Mouse (Mus musculus): ENCODE measurements around the gene Drg1.

Drg1 gene

GRCm38 (mm10) chr11:3266079-3266685 lies at the start of gene Drg1:
Gene Drg1, minus strand, starts transcription at chr11:3266415.
- DNase-seq = peak; percentile 91 to 94

- peak in 1 of 2 experiments; percentile 65 for DNase-seq
Observed at GRCm38 (mm10) chr11:3314148-3314547, 47.9 kb upstream of the Drg1 start.

DNA sequence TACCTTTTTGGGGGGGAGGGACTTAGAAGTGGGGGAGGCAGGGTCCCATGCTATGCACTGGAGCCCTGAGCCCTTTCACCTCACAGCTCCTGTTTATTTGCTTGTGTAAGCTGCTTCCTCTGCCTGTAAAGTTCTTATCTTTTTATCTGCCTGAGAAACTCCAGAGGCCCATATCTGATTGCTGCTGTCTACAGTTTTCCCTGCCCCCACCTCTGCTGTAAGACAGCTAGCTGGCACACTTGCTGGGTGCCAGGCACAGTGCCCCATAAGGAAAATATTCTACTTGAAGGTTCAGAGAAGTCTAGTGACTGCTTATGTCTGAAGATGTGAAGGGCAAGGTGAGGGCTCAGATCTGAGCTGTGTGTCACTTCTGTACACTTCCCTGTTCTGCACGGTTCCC lies 47.1 kb upstream of the Drg1 start:
- peak in 1 of 2 experiments; percentile 65 for DNase-seq

GRCm38 (mm10) chr11:3311586-3312347 lies 45.6 kb upstream of the Drg1 start:
- peak in 1 of 2 experiments; percentile 38 for DNase-seq

DNA sequence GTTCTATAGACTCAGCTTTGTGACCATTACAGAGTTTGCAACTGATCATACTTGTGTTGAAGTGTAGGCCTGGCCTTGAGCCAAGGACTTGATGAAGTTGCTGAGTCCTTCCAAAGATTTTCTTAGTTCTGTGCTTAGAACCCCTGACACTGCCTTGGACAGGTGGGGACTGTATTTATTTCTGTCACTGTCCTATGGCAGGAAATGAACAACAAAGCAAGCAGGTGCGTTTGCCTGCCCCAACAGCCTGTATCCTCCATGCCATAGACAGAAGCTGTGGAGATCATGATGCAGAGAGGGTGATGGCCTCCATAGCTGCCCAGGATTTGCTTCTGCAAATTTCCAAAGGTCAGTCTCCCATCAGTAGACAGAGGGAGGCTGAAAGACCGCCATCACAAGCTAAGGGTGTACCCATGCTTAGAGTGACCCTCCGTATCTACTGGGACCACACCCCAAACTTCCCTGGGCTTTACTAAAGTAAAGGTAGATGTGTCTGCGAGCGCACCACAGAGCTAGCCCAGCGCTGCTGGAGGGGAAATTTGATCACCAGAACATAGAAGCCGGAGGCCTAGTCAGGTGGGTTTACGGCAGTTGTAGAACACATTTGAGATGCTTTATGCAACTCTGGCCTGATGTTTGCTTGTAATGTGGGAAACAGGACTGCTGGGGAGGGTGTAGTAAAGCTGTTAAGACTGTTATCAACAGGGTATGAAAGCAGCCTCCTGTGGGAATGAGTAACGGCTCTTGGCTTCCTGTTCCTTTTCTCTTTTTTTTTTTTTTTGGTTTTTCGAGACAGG lies 44.8 kb upstream of the Drg1 start:
- peak in 1 of 2 experiments; percentile 55 for DNase-seq

DNA sequence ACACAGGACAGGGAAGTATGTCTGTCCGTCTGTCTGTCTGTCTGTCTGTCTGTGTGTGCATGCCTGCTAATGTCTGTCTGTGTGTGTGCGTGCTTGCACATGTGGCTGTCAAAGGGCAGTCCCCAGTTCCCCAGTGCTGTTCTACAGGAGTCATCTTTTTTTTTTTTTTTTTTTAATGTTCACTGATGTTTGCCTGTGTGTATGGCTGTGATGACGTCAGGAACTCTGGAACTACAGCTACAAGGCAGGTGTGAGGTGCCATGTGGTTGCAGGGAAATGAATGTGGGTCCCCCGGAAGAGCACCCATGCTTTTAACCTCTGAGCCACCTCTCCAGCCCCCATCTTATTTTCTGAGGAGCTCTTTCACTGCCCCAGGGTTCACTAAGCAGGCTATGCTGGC lies 43.7 kb upstream of the Drg1 start:
- DNase-seq = peak in 1 of 2 experiments; percentile 66

GRCm38 (mm10) chr11:3307875-3308274 lies 41.7 kb upstream of the Drg1 start:
- no peak for DNase-seq

GRCm38 (mm10) chr11:3305821-3306220 lies 39.6 kb upstream of the Drg1 start:
- no peak for DNase-seq

DNA sequence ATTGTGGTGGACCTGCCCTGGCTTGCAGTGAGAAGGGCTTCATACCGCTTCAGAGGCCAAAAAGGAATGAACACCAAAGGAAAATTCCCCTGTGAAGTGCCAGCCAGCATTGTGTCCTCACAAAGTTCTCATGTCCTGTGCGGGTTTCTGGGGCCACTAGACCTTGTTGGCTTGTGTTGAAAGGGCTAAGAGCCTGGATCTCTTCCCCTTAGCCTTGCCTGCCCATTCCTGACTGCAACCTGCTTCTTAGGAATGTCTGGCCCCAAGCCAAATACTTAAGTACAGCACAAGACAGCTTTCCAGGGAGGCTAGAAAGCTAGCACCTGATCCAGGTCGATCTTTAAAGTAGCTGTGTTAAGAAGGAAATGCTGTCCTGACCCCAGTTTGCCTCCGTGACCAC lies 36.6 kb upstream of the Drg1 start:
- no peak for DNase-seq

DNA sequence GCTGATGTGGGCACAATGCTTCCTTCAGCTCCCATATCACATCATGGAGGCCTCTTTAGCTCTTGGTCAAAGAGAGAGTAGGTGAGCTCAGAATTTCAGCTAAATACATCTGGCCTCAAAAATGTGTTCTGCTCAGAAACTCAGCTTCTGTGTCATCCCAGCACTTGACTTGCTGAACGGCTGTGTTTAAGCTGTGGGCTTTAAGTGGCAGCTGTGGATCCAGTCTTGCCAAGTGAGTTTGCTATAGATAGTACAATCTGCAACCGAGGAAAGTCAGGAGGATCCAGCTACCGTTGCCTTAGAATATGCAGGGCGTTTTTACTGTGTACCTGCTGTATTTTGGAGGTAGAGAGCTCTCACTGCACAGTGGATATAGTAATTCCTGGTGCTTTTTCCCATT lies 36.2 kb upstream of the Drg1 start:
- no peak for DNase-seq

GRCm38 (mm10) chr11:3301075-3301474 lies 34.9 kb upstream of the Drg1 start:
- no peak for DNase-seq

- peak in 1 of 2 experiments; percentile 51 for DNase-seq
Observed at GRCm38 (mm10) chr11:3298813-3299185, 32.6 kb upstream of the Drg1 start.

GRCm38 (mm10) chr11:3297871-3298812 lies 31.9 kb upstream of the Drg1 start:
- peak in 1 of 2 experiments; percentile 46 for DNase-seq

DNA sequence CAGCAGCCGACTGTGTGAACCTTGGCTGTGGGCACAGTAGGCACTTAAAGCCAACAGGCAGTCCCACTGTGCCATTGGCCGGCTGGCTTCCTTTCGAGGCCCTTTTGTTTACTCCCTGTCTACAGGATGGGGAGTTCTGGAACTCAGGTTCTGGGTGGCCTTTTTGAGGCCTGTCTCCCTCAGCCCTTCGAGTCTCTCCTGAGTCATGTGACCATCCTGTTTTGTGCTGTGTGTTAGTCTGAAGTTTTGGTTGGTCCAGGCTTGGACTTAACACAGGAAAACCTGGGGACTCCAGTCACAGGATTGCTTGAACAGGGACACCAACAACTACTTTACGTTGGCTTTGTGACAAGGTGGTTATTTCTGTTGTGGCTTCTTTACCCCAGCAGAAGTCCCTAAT lies 29.8 kb upstream of the Drg1 start:
- peak in 1 of 2 experiments; percentile 30 for DNase-seq

- DNase-seq = no peak
Observed at GRCm38 (mm10) chr11:3294641-3295040, 28.4 kb upstream of the Drg1 start.

DNA sequence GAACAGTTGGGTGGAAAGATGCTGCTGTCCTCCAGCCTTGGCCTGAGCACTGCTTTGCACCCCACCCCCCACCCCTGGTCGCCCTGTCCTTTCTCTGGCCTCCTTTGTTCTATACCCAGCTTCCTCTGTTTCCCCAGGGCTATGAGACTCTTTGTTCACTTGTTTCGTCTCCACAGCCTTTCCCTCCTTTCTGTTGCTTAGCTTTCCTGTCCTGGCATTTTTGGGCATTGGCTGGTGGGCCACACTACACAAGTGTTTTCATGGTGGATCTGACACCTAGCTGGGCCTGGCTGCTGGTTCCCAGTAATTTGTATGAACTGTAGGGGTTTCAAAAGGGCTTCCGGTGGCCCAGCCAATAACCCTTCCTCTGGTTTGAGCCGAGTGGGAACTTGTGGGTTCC lies 27.1 kb upstream of the Drg1 start:
- peak in 1 of 2 experiments; percentile 27 for DNase-seq

- peak in 1 of 2 experiments; percentile 55 for DNase-seq
Observed at GRCm38 (mm10) chr11:3292711-3293249, 26.6 kb upstream of the Drg1 start.

GRCm38 (mm10) chr11:3292062-3292421 lies 25.8 kb upstream of the Drg1 start:
- peak; percentile 81 to 84 for DNase-seq

GRCm38 (mm10) chr11:3291311-3292061 lies 25.3 kb upstream of the Drg1 start:
- peak; percentile 62 to 63 for DNase-seq

GRCm38 (mm10) chr11:3290640-3291310 lies 24.6 kb upstream of the Drg1 start:
- peak; percentile 73 to 78 for DNase-seq
